Mouse (Mus musculus): ENCODE data around the gene Zdhhc8. TPM values are rescaled to one million over a fixed set of nuclear protein-coding genes. Genes with fewer than 3 reads are reported as not detected.
A peak's percentile ranks its signal among the peaks of the same experiment; 100 is the strongest.

Zdhhc8 gene
- total RNA-seq, 2 experiments from 2014 or later: 68.5 to 70.0 TPM

GRCm38 (mm10) chr16:18231047-18231446 lies 3.9 kb downstream of the Zdhhc8 start:
- DNase-seq: no peak

- DNase-seq: no peak
These were observed 4.3 kb downstream of the Zdhhc8 start for GRCm38 (mm10) chr16:18230617-18231016.

GRCm38 (mm10) chr16:18229622-18230021 lies 5.3 kb downstream of the Zdhhc8 start:
- peak; percentile 81 for DNase-seq

GRCm38 (mm10) chr16:18228856-18229255 lies 6.1 kb downstream of the Zdhhc8 start:
- DNase-seq: no peak

GRCm38 (mm10) chr16:18227897-18228422 lies 7.0 kb downstream of the Zdhhc8 start:
- no peak for DNase-seq

GRCm38 (mm10) chr16:18227187-18227586 lies 7.7 kb downstream of the Zdhhc8 start:
- no peak for DNase-seq

- no peak for DNase-seq
These were observed 12.7 kb downstream of the Zdhhc8 start for GRCm38 (mm10) chr16:18222188-18222587.

- DNase-seq: no peak
These were observed 13.4 kb downstream of the Zdhhc8 start for GRCm38 (mm10) chr16:18221543-18221898.

- no peak for DNase-seq
These were observed 13.9 kb downstream of the Zdhhc8 start for GRCm38 (mm10) chr16:18220856-18221542.

GRCm38 (mm10) chr16:18220001-18220400 lies 14.9 kb downstream of the Zdhhc8 start:
- no peak for DNase-seq

- DNase-seq: no peak
These were observed 16.3 kb downstream of the Zdhhc8 start for GRCm38 (mm10) chr16:18218580-18218996.

- no peak for DNase-seq
These were observed 17.4 kb downstream of the Zdhhc8 start, which contains the start of gene Ccdc188 for GRCm38 (mm10) chr16:18217579-18217978. Ccdc188 (plus strand) TSS chr16:18217879.

GRCm38 (mm10) chr16:18214858-18215257 lies 20.1 kb downstream of the Zdhhc8 start:
- no peak for DNase-seq

GRCm38 (mm10) chr16:18213689-18214088 lies 21.2 kb downstream of the Zdhhc8 start:
- peak; percentile 59 to 68 for DNase-seq

GRCm38 (mm10) chr16:18211417-18212171 lies 23.3 kb downstream of the Zdhhc8 start:
- DNase-seq: peak; percentile 87 to 91

- no peak for DNase-seq
These were observed 24.1 kb downstream of the Zdhhc8 start for GRCm38 (mm10) chr16:18210701-18211416.

- no peak for DNase-seq
These were observed 31.4 kb downstream of the Zdhhc8 start for GRCm38 (mm10) chr16:18203430-18204091.

GRCm38 (mm10) chr16:18202061-18202460 lies 32.9 kb downstream of the Zdhhc8 start:
- no peak for DNase-seq

- no peak for DNase-seq
These were observed 33.3 kb downstream of the Zdhhc8 start for GRCm38 (mm10) chr16:18201620-18202019.

- no peak for DNase-seq
These were observed 34.9 kb downstream of the Zdhhc8 start for GRCm38 (mm10) chr16:18200062-18200461.

- no peak for DNase-seq
These were observed 36.4 kb downstream of the Zdhhc8 start for GRCm38 (mm10) chr16:18198365-18199098.

GRCm38 (mm10) chr16:18197881-18198280 lies 37.1 kb downstream of the Zdhhc8 start:
- no peak for DNase-seq

Data from layer of hippocampus, postnatal 36 days (tissue).